Mouse (Mus musculus): ENCODE data around the gene Gm19668.
"Not testable (repeated sequence)": the region's sequence is repeated elsewhere in the genome, so short reads cannot be mapped to it uniquely, and the experiment has no call there.

Gm19668 gene

GRCm38 (mm10) chr10:77769727-77770126 is 29.2 kb downstream of the Gm19668 start:
- DNase-seq, result no peak

GRCm38 (mm10) chr10:77759582-77759981 is 39.4 kb downstream of the Gm19668 start, which contains the start of gene Gm3233:
Gene Gm3233 (minus strand): TSS chr10:77759682.
- DNase-seq, result not testable (repeated sequence)

DNA sequence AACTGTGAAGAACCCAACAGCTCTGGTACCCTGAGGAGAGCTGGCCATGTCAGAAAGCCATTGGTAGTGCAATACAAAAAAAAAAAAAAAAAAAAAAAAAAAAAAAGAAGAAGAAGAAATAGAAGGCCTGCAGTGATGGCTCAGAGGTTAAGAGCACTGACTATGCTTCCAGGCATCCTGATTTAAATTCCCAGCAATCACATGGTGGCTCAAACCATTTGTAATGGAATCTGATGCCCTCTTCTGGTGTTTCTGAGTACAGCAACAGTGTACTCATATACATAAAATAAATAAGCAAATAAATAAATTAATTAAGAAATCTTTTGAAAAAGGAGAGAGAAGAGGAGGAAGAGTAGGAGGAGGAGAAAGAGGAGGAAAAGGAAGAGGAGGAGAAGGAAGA is 45.5 kb downstream of the Gm19668 start:
- DNase-seq, result no peak

GRCm38 (mm10) chr10:77752312-77752711 is 46.6 kb downstream of the Gm19668 start:
- DNase-seq, result not testable (repeated sequence)

- DNase-seq, result not testable (repeated sequence)
Measured at GRCm38 (mm10) chr10:77751254-77751653, 47.7 kb downstream of the Gm19668 start, which contains the start of gene Gm9736. Gene Gm9736 (minus strand): TSS chr10:77751354.

DNA sequence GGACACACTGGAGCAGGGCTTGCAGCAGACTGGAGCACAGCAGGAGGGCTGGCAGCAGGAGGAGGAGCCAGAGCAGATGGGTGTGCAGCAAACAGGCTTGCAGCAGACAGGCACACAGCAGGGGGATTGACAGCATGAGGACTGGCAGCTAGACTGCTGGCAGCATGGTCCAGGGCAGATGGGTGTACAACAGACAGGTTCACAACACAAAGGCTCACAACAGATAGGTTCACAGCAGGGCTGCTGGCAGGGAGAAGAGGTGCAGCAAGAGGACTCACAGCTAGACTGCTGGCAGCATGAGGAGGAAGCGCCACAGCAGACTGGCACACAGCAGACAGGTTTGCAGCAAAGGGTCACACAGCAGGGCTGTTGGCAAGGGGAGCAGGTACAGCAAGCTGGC is 48.2 kb downstream of the Gm19668 start:
- not testable (repeated sequence) for DNase-seq

All from thymus, postnatal 14 days (tissue).